Mouse (Mus musculus) liver, adult 2 months (tissue): ENCODE measurements at regions not wholly inside any gene's neighbourhood (a gene's known extent, or its start where the extent isn't known, plus 50 kb on each side); places are given as distances from the start of the nearest gene placed in this dataset.

Experiments
- DNase-seq: peaks from one replicate; pipeline ENCODE4 v3.0.0-alpha.2; 2011; ENCODE audit warnings: low read depth, low spot score; ENCODE audit errors: extremely low read depth
- H3K27ac ChIP-seq: fragments of 200-500 bp; replicated peaks from 2 replicates; pipeline ENCODE4 v1.5.1; 2012; ENCODE audit warnings: low read depth, mild to moderate bottlenecking, control low read depth, inconsistent platforms, low read length; ENCODE audit not compliant: insufficient read depth
- H3K27me3 ChIP-seq: fragments of 200-500 bp; 2 replicates; pipeline ENCODE4 v1.6.1; 2012; ENCODE audit warnings: mild to moderate bottlenecking, moderate library complexity, low read length, inconsistent platforms; ENCODE audit not compliant: control insufficient read depth, insufficient read depth
- H3K36me3 ChIP-seq: fragments of 200-500 bp; 2 replicates; pipeline ENCODE4 v1.6.1; 2012; ENCODE audit warnings: low read length, inconsistent platforms; ENCODE audit not compliant: control insufficient read depth, insufficient read depth
- H3K4me1 ChIP-seq: fragments of 200-500 bp; 2 replicates; pipeline ENCODE4 v1.6.1; 2011; ENCODE audit warnings: low read length; ENCODE audit not compliant: control insufficient read depth, insufficient read depth
- H3K4me3 ChIP-seq: fragments of 200-500 bp; 2 replicates; pipeline ENCODE4 v1.5.1; 2011; ENCODE audit warnings: low read depth, mild to moderate bottlenecking, control low read depth, low read length, moderate library complexity; ENCODE audit not compliant: insufficient read depth
- H3K79me2 ChIP-seq: fragments of 200-500 bp; 2 replicates; pipeline ENCODE4 v1.6.1; 2012; ENCODE audit warnings: inconsistent platforms, mild to moderate bottlenecking, low read length, moderate library complexity; ENCODE audit not compliant: control insufficient read depth, insufficient read depth
- H3K9ac ChIP-seq: fragments of 200-500 bp; 2 replicates; pipeline ENCODE4 v1.6.1; 2012; ENCODE audit warnings: low read depth, mild to moderate bottlenecking, control low read depth, inconsistent platforms, low read length
- CTCF ChIP-seq: fragments of 200-500 bp; IDR thresholded peaks from 2 replicates; pipeline ENCODE4 v1.5.1; 2011; ENCODE audit warnings: low read depth, low read length, control low read depth
- POLR2A ChIP-seq: fragments of 200-500 bp; IDR thresholded peaks from 2 replicates; pipeline ENCODE4 v1.6.1; 2011; ENCODE audit warnings: low read length, control low read depth; ENCODE audit not compliant: insufficient read depth; ENCODE audit errors: extremely low read depth
- WGBS: fragments of 180-500 bp; shearing (Covaris S2); methylation state at CpG from one replicate; pipeline ENCODE4 v1.1.7; 2018; 5-methylcytosine and 5-hydroxymethylcytosine counted together

GRCm38 (mm10) chr14:76928706-76929105 lies 107.9 kb upstream of the Ccdc122 start:
- TF ChIP-seq POLR2A = no peak
- TF ChIP-seq CTCF = no peak
- DNase-seq = no peak
- no peak overlapping the region for H3K27ac ChIP-seq
- H3K9ac ChIP-seq = no peak overlapping the region
- H3K27me3 ChIP-seq = no peaks in the 10 kb centered on the region
- no peak overlapping the region for H3K4me3 ChIP-seq
- H3K4me1 ChIP-seq = no peaks in the 10 kb centered on the region
- no peaks in the 10 kb centered on the region for H3K79me2 ChIP-seq
- WGBS = 67% methylated on average over 3 of the region's 3 CpGs
- no peaks in the 10 kb centered on the region for H3K36me3 ChIP-seq

- no peak for DNase-seq
- H3K4me1 ChIP-seq = no peaks in the 10 kb centered on the region
- H3K36me3 ChIP-seq = no peaks in the 10 kb centered on the region
- 79% methylated on average over 5 of the region's 5 CpGs for WGBS
- TF ChIP-seq CTCF (no peak), POLR2A (no peak)
- H3K9ac ChIP-seq = no peak overlapping the region
- H3K27me3 ChIP-seq = no peaks in the 10 kb centered on the region
- no peak overlapping the region for H3K4me3 ChIP-seq
- no peak overlapping the region for H3K27ac ChIP-seq
- H3K79me2 ChIP-seq = no peaks in the 10 kb centered on the region
Measured at GRCm38 (mm10) chr14:76927245-76927806, 109.2 kb upstream of the Ccdc122 start.

GRCm38 (mm10) chr14:76926416-76926815 lies 110.2 kb upstream of the Ccdc122 start:
- Histone ChIP-seq H3K79me2 (no peaks in the 10 kb centered on the region), H3K4me1 (no peaks in the 10 kb centered on the region), H3K9ac (no peak overlapping the region), H3K27me3 (no peaks in the 10 kb centered on the region), H3K4me3 (no peak overlapping the region), H3K36me3 (no peaks in the 10 kb centered on the region), H3K27ac (no peak overlapping the region)
- no peak for TF ChIP-seq POLR2A
- no peak for DNase-seq
- 90% methylated on average over 7 of the region's 7 CpGs for WGBS

GRCm38 (mm10) chr14:76922399-76922939 lies 114.1 kb upstream of the Ccdc122 start:
- Histone ChIP-seq H3K9ac (no peak overlapping the region), H3K36me3 (no peaks in the 10 kb centered on the region), H3K27ac (no peak overlapping the region), H3K27me3 (no peaks in the 10 kb centered on the region), H3K4me3 (no peak overlapping the region), H3K4me1 (no peaks in the 10 kb centered on the region), H3K79me2 (no peaks in the 10 kb centered on the region)
- no peak for DNase-seq
- TF ChIP-seq CTCF (no peak), POLR2A (no peak)
- 86% methylated on average over 6 of the region's 6 CpGs for WGBS

GRCm38 (mm10) chr14:76918091-76918490 lies 118.5 kb upstream of the Ccdc122 start:
- no peak for DNase-seq
- Histone ChIP-seq H3K4me1 (no peaks in the 10 kb centered on the region), H3K27ac (no peak overlapping the region), H3K9ac (no peak overlapping the region), H3K27me3 (no peaks in the 10 kb centered on the region), H3K36me3 (no peaks in the 10 kb centered on the region), H3K79me2 (no peaks in the 10 kb centered on the region), H3K4me3 (no peak overlapping the region)
- 71% methylated on average over 3 of the region's 3 CpGs for WGBS
- no peak for TF ChIP-seq CTCF
- no peak for TF ChIP-seq POLR2A

- H3K27me3 ChIP-seq = no peaks in the 10 kb centered on the region
- H3K27ac ChIP-seq = no peak overlapping the region
- no peak for DNase-seq
- H3K9ac ChIP-seq = no peak overlapping the region
- H3K79me2 ChIP-seq = no peaks in the 10 kb centered on the region
- 93% methylated on average over 10 of the region's 10 CpGs for WGBS
- no peaks in the 10 kb centered on the region for H3K36me3 ChIP-seq
- no peaks in the 10 kb centered on the region for H3K4me1 ChIP-seq
- TF ChIP-seq CTCF = no peak
- TF ChIP-seq POLR2A = no peak
- no peak overlapping the region for H3K4me3 ChIP-seq
Measured at GRCm38 (mm10) chr14:76917139-76917929, 119.2 kb upstream of the Ccdc122 start.
